Mouse (Mus musculus) myocyte (in vitro differentiated cells): ENCODE results near the gene Cage1. TPM values are rescaled to one million over a fixed set of nuclear protein-coding genes. Genes with fewer than 3 reads are reported as not detected.

Experiments used
- H3K27me3 ChIP-seq: one replicate; pipeline ENCODE4 v1.6.1; 2011; ENCODE audit not compliant: control insufficient read depth, insufficient read depth, insufficient read length
- H3K36me3 ChIP-seq: one replicate; pipeline ENCODE4 v1.6.1; 2011; ENCODE audit not compliant: control insufficient read depth, insufficient read depth
- H3K4me2 ChIP-seq: one replicate; pipeline ENCODE4 v1.6.1; 2011; ENCODE audit warnings: low read depth, control low read depth
- H3K4me3 ChIP-seq: one replicate; pipeline ENCODE4 v1.5.1; 2011; ENCODE audit warnings: mild to moderate bottlenecking, control low read depth, moderate library complexity
- H3K79me2 ChIP-seq: one replicate; pipeline ENCODE4 v1.6.1; 2011; ENCODE audit not compliant: control insufficient read depth, insufficient read depth
- H3ac ChIP-seq: one replicate; pipeline ENCODE4 v1.6.1; 2011; ENCODE audit not compliant: control insufficient read depth, insufficient read length
- CEBPB ChIP-seq: IDR thresholded peaks from 2 replicates; pipeline ENCODE4 v1.6.1; 2011; ENCODE audit warnings: mild to moderate bottlenecking, moderate library complexity; ENCODE audit not compliant: poor library complexity, insufficient read depth, severe bottlenecking
- E2F4 ChIP-seq: IDR thresholded peaks from one replicate; pipeline ENCODE4 v1.6.1; 2011; ENCODE audit warnings: mild to moderate bottlenecking, control low read depth, moderate library complexity; ENCODE audit not compliant: insufficient read depth
- MAX ChIP-seq: IDR thresholded peaks from one replicate; pipeline ENCODE4 v1.6.1; 2011; ENCODE audit warnings: low read depth, mild to moderate bottlenecking, control low read depth
- MYOD1 ChIP-seq, 3 experiments: IDR thresholded peaks; one replicate each; pipeline ENCODE4 v1.6.1; 2011; ENCODE audit warnings: control low read depth in 2 of 3, low read depth in 2 of 3, mild to moderate bottlenecking in 2 of 3, moderate library complexity in 1 of 3; ENCODE audit not compliant: insufficient read length in 2 of 3, control insufficient read depth in 1 of 3
- MYOG ChIP-seq, 3 experiments: IDR thresholded peaks; one replicate each; pipeline ENCODE4 v1.6.1; 2011; ENCODE audit warnings: control low read depth in 2 of 3, low read depth in 2 of 3, mild to moderate bottlenecking in 2 of 3; ENCODE audit not compliant: insufficient read length in 2 of 3, control insufficient read depth in 1 of 3, insufficient read depth in 1 of 3
- POLR2A ChIP-seq: IDR thresholded peaks from one replicate; pipeline ENCODE4 v1.6.1; 2011; ENCODE audit warnings: low read depth, mild to moderate bottlenecking, control low read depth, moderate library complexity; ENCODE audit not compliant: insufficient read length
- POLR2AphosphoS2 ChIP-seq: IDR thresholded peaks from one replicate; pipeline ENCODE4 v1.6.1; 2011; ENCODE audit warnings: low read depth, control low read depth; ENCODE audit not compliant: insufficient read length
- REST ChIP-seq: IDR thresholded peaks from one replicate; pipeline ENCODE4 v1.6.1; 2011; ENCODE audit warnings: mild to moderate bottlenecking, control low read depth, moderate library complexity; ENCODE audit not compliant: insufficient read depth, insufficient read length
- SRF ChIP-seq: IDR thresholded peaks from one replicate; pipeline ENCODE4 v1.6.1; 2011; ENCODE audit warnings: low read depth; ENCODE audit not compliant: control insufficient read depth, insufficient read length
- TCF12 ChIP-seq: IDR thresholded peaks from one replicate; pipeline ENCODE4 v1.6.1; 2011; ENCODE audit warnings: mild to moderate bottlenecking, control low read depth; ENCODE audit not compliant: poor library complexity, insufficient read depth, severe bottlenecking
- TCF3 ChIP-seq: IDR thresholded peaks from one replicate; pipeline ENCODE4 v1.6.1; 2011; ENCODE audit warnings: low read depth, control low read depth; ENCODE audit not compliant: insufficient read length
- USF1 ChIP-seq: IDR thresholded peaks from one replicate; pipeline ENCODE4 v1.6.1; 2011; ENCODE audit warnings: low read depth, mild to moderate bottlenecking, control low read depth, moderate library complexity
- polyA plus RNA-seq: library from polyadenylated mRNA; unstranded; fragments of >200 nt; fragmentation: generic; extraction: Trizol; gene quantifications from one replicate; pipeline ENCODE4 v1.2.1, GENCODE M21; 2012; ENCODE audit warnings: missing spikeins

Cage1 gene
- polyA plus RNA-seq, 1 experiment: 0.35 TPM

DNA sequence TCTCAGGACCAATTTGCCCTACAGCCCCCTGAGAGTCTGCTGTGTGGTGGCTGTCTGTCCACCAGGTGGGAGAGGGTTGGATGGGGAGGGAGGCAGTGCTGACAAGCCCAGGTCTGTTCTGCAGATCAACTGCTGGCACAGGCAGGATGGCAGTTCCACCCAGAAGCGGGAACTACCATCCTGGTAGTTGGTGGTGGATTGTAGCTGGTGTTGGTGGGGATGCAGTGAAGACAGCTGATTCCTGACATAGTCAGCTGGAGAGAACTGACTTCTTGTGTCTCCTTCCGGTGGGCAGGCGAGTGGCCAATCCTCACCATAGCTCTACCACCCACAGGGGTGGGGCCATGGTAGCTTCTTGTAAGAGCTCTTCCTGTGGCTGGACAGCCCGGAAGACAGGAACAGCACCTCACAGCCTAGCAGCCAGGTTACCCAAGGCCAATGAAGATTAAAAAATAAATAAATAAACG is 26.4 kb downstream of the Cage1 start:
- H3K36me3 ChIP-seq: no peaks in the 10 kb centered on the region
- H3ac ChIP-seq: no peak overlapping the region
- no peak overlapping the region for H3K4me2 ChIP-seq
- no peaks in the 10 kb centered on the region for H3K79me2 ChIP-seq
- no peak overlapping the region for H3K4me3 ChIP-seq
- no peaks in the 10 kb centered on the region for H3K27me3 ChIP-seq
- no peak for TF ChIP-seq E2F4
- TF ChIP-seq REST: no peak
- TF ChIP-seq CEBPB: no peak
- TF ChIP-seq POLR2AphosphoS2: no peak
- TF ChIP-seq MAX: no peak
- TF ChIP-seq SRF: no peak
- TF ChIP-seq TCF3: no peak
- no peak for TF ChIP-seq MYOD1 (IDR thresholded peaks at IDR 0.05; ENCODE audit: control insufficient read depth in 1 of 3, insufficient read length in 2 of 3, low read depth in 2 of 3)
- no peak for TF ChIP-seq TCF12
- no peak for TF ChIP-seq MYOG (IDR thresholded peaks at IDR 0.05; ENCODE audit: control insufficient read depth in 1 of 3, insufficient read depth in 1 of 3, insufficient read length in 2 of 3, low read depth in 2 of 3)
- TF ChIP-seq USF1: no peak

DNA sequence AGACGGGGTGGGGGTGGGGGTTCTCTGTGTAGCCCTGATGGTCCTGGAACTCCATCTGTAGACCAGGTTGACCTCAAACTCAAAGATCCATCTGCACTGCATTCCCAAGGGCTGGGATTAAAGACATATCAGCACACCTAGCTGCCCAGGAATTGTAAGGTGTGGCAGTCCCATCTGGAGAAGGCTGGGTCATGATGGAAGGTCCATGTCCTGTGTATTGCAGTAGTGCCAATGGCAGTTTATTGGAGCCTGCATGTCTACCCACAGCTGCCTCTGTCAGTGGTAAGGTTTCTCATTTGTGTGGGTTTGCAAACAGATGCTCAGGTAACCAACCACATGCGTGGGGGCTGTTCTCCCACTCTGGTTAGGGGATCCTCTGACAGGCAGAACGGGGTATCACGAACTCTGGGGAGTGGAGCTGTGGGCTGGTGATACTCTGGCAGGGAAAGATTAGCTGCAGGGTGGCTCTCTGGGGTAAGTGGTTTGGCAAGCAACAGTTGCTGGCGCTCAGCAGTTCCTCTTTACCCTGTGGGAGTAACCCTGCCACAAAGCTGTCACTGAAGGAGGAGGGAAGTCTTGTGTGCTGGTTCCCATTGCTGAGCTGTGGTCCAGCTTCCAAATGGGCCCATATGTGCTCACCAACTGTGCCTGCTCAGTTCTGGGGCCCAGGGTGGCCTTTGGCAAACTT is 27.0 kb downstream of the Cage1 start:
- no peaks in the 10 kb centered on the region for H3K79me2 ChIP-seq
- H3K36me3 ChIP-seq: no peaks in the 10 kb centered on the region
- TF ChIP-seq TCF3 (no peak), TCF12 (no peak), USF1 (no peak), E2F4 (no peak), POLR2A (no peak), POLR2AphosphoS2 (no peak), MYOD1 (IDR thresholded peaks at IDR 0.05; ENCODE audit: control insufficient read depth in 1 of 3, insufficient read length in 2 of 3, low read depth in 2 of 3) (peak in 1 of 3 experiments; percentile 41)
- no peak overlapping the region for H3K4me2 ChIP-seq
- H3ac ChIP-seq: no peak overlapping the region
- no peak overlapping the region for H3K4me3 ChIP-seq
- H3K27me3 ChIP-seq: no peaks in the 10 kb centered on the region

DNA sequence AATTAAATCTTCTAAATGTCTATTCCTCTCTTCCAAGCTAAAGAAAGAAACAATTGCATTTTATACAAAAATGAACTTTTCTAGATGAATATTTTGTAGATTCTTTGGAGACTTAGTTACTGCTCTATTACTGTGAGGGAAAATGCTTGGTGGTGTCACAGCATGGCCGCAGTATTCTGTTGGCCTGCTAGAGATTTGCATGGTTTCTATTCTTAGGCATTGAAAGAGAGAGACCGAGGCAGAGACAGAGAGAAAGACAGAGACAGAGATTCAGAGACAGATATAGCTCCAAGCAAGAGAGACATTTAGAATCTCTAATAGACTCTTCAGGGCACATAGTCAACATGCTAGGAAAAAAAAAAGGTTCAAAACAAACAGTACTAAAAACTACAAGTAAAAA is 28.9 kb downstream of the Cage1 start:
- no peaks in the 10 kb centered on the region for H3K27me3 ChIP-seq
- no peak overlapping the region for H3ac ChIP-seq
- H3K36me3 ChIP-seq: no peaks in the 10 kb centered on the region
- no peak overlapping the region for H3K4me2 ChIP-seq
- H3K79me2 ChIP-seq: no peaks in the 10 kb centered on the region
- TF ChIP-seq E2F4: no peak
- no peak overlapping the region for H3K4me3 ChIP-seq

DNA sequence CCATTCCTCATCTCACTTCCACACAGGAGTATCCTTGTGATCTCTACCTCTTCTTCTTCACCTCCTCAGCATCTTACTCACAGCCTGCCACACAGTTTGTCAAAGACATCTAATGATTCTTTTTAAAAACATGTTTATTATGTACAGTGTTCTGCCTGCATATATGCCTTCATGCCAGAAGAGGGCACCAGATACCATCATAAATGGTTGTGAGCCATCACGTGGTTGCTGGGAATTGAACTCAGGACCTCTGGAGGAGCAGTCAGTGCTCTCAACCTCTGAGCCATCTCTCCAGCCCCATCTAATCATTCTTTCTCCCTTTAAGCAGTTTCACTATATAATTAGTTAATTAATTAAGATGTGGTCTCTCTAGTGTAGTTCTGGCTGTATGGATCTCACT is 34.4 kb downstream of the Cage1 start:
- Histone ChIP-seq H3K27me3 (peaks cover 23% of the 10 kb centered on the region), H3K79me2 (no peaks in the 10 kb centered on the region), H3K4me2 (no peak overlapping the region), H3K36me3 (no peaks in the 10 kb centered on the region), H3K4me3 (no peak overlapping the region), H3ac (no peak overlapping the region)
- TF ChIP-seq USF1 (peak; percentile 29), POLR2A (no peak)

DNA sequence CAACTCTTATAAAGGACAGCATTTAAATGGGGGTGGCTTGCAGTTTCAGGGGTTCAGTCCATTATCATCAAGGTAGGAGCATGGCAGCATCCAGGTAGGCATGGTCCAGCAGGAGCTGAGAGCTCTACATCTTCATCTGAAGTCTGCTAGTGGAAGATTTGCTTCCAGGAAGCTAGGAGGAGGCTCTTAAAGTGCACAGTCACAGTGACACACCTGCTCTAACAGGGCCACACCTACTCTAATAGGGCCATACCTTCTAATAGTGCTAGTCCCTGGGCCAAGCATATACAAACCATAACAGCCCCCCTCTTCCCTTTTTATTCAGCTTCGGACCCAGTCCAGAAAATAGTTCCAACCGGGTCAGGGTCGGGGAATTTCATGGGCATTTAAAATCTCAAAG is 37.2 kb downstream of the Cage1 start:
- H3K4me3 ChIP-seq: no peak overlapping the region
- TF ChIP-seq REST (no peak), E2F4 (no peak), CEBPB (no peak), MAX (no peak), USF1 (no peak), SRF (no peak), POLR2A (no peak), TCF12 (no peak), MYOD1 (IDR thresholded peaks at IDR 0.05; ENCODE audit: control insufficient read depth in 1 of 3, insufficient read length in 2 of 3, low read depth in 2 of 3) (no peak), MYOG (IDR thresholded peaks at IDR 0.05; ENCODE audit: control insufficient read depth in 1 of 3, insufficient read depth in 1 of 3, insufficient read length in 2 of 3, low read depth in 2 of 3) (no peak), TCF3 (no peak), POLR2AphosphoS2 (no peak)
- no peaks in the 10 kb centered on the region for H3K36me3 ChIP-seq
- H3K27me3 ChIP-seq: peaks cover 23% of the 10 kb centered on the region
- H3ac ChIP-seq: no peak overlapping the region
- H3K79me2 ChIP-seq: no peaks in the 10 kb centered on the region
- no peak overlapping the region for H3K4me2 ChIP-seq
